In the genomic region with DNA sequence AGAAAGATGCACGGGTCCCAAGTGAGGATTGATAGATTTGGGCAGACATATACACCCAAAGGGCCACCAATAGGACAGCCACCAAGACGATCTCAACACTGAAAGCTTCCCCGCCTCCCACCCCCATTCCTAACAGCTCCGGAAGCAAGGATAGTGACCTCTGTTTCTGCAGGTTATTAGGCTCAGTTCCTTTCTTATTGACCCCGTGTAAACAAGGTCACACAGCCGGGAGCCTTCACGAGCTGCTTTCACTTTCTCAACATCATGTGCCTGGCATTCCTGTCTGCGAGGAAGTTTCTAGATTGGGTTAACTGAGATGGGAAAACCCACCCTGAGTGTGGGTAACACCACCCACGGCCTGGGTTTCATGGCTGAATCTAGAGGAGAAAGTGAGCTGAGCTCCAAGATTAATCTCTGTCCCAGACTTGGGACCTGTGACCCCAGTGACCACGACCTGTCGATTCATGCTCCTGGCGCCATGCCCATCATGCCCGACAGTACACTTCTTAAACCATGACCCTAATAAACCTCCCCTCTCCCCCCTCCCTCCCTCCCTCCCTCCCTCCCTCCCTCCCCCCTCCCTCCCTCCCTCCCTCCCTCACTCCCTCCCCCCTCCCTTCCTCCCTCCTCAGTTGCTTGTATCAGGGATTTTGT, we compare ENCODE assay signal across 12 mouse cellular contexts.
A peak's percentile ranks its signal among the peaks of the same experiment; 100 is the strongest.
DNase-seq lines count a peak whose midpoint lies in the region; ATAC-seq and TF ChIP-seq lines count a peak whose summit lies in the region.
"Had no signal": no experiment of that assay in that cellular context is flagged by ENCODE, and none has a peak within 500 bp of the region (broad histone marks: within the 10 kb centered on the region; RNA-seq: fewer than 3 reads in every experiment).

No protein-coding gene starts in this region.

- H3K79me2 ChIP-seq in heart, adult 2 months (replicated peaks; ENCODE audit: control insufficient read depth, insufficient read depth, low read length): no peaks in the 10 kb centered on the region
- no peaks in the 10 kb centered on the region for H3K79me2 ChIP-seq in CH12.LX (replicated peaks; ENCODE audit: control insufficient read depth, extremely low read depth, insufficient read depth, poor library complexity, severe bottlenecking)

- peaks cover 16% of the 10 kb centered on the region for H3K4me1 ChIP-seq in heart, embryonic 12.5 days (replicated peaks)
- no peaks in the 10 kb centered on the region for H3K4me1 ChIP-seq in heart, adult 2 months (ENCODE audit: control insufficient read depth, insufficient read depth, low read length)
- no peaks in the 10 kb centered on the region for H3K4me1 ChIP-seq in lung, adult 2 months (ENCODE audit: control insufficient read depth, insufficient read depth, low read length)
- H3K4me1 ChIP-seq in CH12.LX (ENCODE audit: control insufficient read depth in 1 of 2, insufficient read depth in 2 of 2): no peaks in the 10 kb centered on the region
- H3K4me1 ChIP-seq in brown adipose tissue, adult 24 weeks (ENCODE audit: control insufficient read depth, insufficient read depth, insufficient read length, low read length): no peaks in the 10 kb centered on the region
- peaks cover 21% of the 10 kb centered on the region for H3K4me1 ChIP-seq in forebrain, embryonic 13.5 days

- no peak overlapping the region for H3K27ac ChIP-seq in heart, embryonic 12.5 days (ENCODE audit: poor library complexity, severe bottlenecking)
- H3K27ac ChIP-seq in heart, adult 2 months: no peak overlapping the region
- no peak overlapping the region for H3K27ac ChIP-seq in CH12.LX (ENCODE audit: insufficient read depth, low read depth)
- no peak overlapping the region for H3K27ac ChIP-seq in brown adipose tissue, adult 24 weeks (replicated peaks; ENCODE audit: low read depth, low read length)
- H3K27ac ChIP-seq in forebrain, embryonic 13.5 days: no peak overlapping the region
- H3K27ac ChIP-seq: hindbrain, postnatal 0 days had no signal

- peaks cover 11% of the 10 kb centered on the region; the same call in 1 of the 2 replicates for H3K27me3 ChIP-seq in heart, embryonic 12.5 days (replicated peaks)
- H3K27me3 ChIP-seq in heart, adult 2 months (ENCODE audit: control insufficient read depth, insufficient read depth, low read length): no peaks in the 10 kb centered on the region
- H3K27me3 ChIP-seq in CH12.LX (replicated peaks): peaks cover 15% of the 10 kb centered on the region
- no peaks in the 10 kb centered on the region for H3K27me3 ChIP-seq in forebrain, embryonic 13.5 days

- in situ Hi-C loops in CH12.LX (cut with MboI; ENCODE audit: low pct_ligation_motif_present, low pct_unique_long_range_greater_than_20kb, low sequenced_read_pairs): no loop called here

- dilution Hi-C loops in CH12.LX (cut with MboI; ENCODE audit: extremely low pct_ligation_motif_present, extremely low pct_unique_long_range_greater_than_20kb, low sequenced_read_pairs): no loop called here

- WGBS in heart, embryonic 12.5 days: 42% methylated on average over 13 of the region's 13 CpGs
- 34% methylated on average over 13 of the region's 13 CpGs for WGBS in heart, adult 2 months
- 27% methylated on average over 13 of the region's 13 CpGs for WGBS in lung, adult 2 months
- 52% methylated on average over 13 of the region's 13 CpGs for WGBS in forebrain, embryonic 13.5 days

- TF ChIP-seq EP300 in heart, adult 2 months (IDR thresholded peaks at IDR 0.05; ENCODE audit: insufficient read depth, low read depth, low read length): no peak
- TF ChIP-seq EP300 in CH12.LX (IDR thresholded peaks at IDR 0.05; ENCODE audit: low read length): no peak

- no peak for DNase-seq in heart, adult 2 months
- DNase-seq in lung, adult 18-20 months: peak; percentile 5 to 26
- DNase-seq in lung, adult 2 months: no peak
- DNase-seq in CH12.LX (ENCODE audit: extremely low read depth): no peak
- DNase-seq in right cerebral cortex, postnatal 14 days: no peak
- DNase-seq: cerebellum, adult 2 months; lung, embryonic 14.5 days; thymus, postnatal 4 days had no signal

- no peaks in the 10 kb centered on the region for H3K36me3 ChIP-seq in heart, embryonic 12.5 days
- no peaks in the 10 kb centered on the region for H3K36me3 ChIP-seq in heart, adult 2 months (ENCODE audit: control insufficient read depth, insufficient read depth, low read length)
- no peaks in the 10 kb centered on the region for H3K36me3 ChIP-seq in CH12.LX (replicated peaks in 1 of 2; ENCODE audit: control insufficient read depth in 1 of 2, insufficient read depth in 1 of 2, low read length in 1 of 2)
- H3K36me3 ChIP-seq in forebrain, embryonic 13.5 days (ENCODE audit: poor library complexity, severe bottlenecking): no peaks in the 10 kb centered on the region

- no peaks in the 10 kb centered on the region for H3K9me3 ChIP-seq in heart, embryonic 12.5 days (replicated peaks)
- H3K9me3 ChIP-seq in CH12.LX (replicated peaks; ENCODE audit: low read length): peaks cover 40% of the 10 kb centered on the region
- H3K9me3 ChIP-seq in forebrain, embryonic 13.5 days (replicated peaks): no peaks in the 10 kb centered on the region

- no peak for TF ChIP-seq CTCF in heart, adult 2 months (IDR thresholded peaks at IDR 0.05)
- no peak for TF ChIP-seq CTCF in lung, adult 2 months (IDR thresholded peaks at IDR 0.05; ENCODE audit: insufficient read depth, low read length)
- no peak for TF ChIP-seq CTCF in CH12.LX (conservative IDR thresholded peaks at IDR 0.05 in 1 of 2, IDR thresholded peaks at IDR 0.05 in 1 of 2; ENCODE audit: low read depth in 2 of 2, low read length in 2 of 2)

- no peak overlapping the region for H3K4me3 ChIP-seq in heart, embryonic 12.5 days
- H3K4me3 ChIP-seq in heart, adult 2 months: no peak overlapping the region
- H3K4me3 ChIP-seq in lung, adult 2 months (replicated peaks; ENCODE audit: extremely low read depth, low read depth, low read length): no peak overlapping the region
- H3K4me3 ChIP-seq in CH12.LX (replicated peaks in 1 of 3; ENCODE audit: low read depth in 2 of 3, low read length in 2 of 3, poor library complexity in 1 of 3): no peak overlapping the region
- 0 out of 2 replicates have a peak overlapping the region, but pooled peaks have one; percentile 9 for H3K4me3 ChIP-seq in brown adipose tissue, adult 24 weeks (ENCODE audit: insufficient read depth, low read depth, low read length)
- no peak overlapping the region for H3K4me3 ChIP-seq in forebrain, embryonic 13.5 days

- 0 out of 2 replicates have a peak overlapping the region, but pooled peaks have one; percentile 5 for H3K9ac ChIP-seq in heart, embryonic 12.5 days
- no peak overlapping the region for H3K9ac ChIP-seq in heart, adult 2 months (ENCODE audit: low read depth, low read length)
- H3K9ac ChIP-seq in CH12.LX (ENCODE audit: insufficient read depth, low read depth): no peak overlapping the region; the same call in 1 of the 2 replicates
- no peak overlapping the region for H3K9ac ChIP-seq in forebrain, embryonic 13.5 days
- H3K9ac ChIP-seq: lung, embryonic 14.5 days had no signal

- no peak for ATAC-seq in heart, embryonic 12.5 days (ENCODE audit: insufficient number of reproducible peaks, low FRiP score)
- no peak for ATAC-seq in forebrain, embryonic 13.5 days
- ATAC-seq: hindbrain, postnatal 0 days had no signal

- no peak for TF ChIP-seq RAD21 in CH12.LX (IDR thresholded peaks at IDR 0.05; ENCODE audit: low read depth, low read length)

- TF ChIP-seq POLR2A in heart, adult 2 months (IDR thresholded peaks at IDR 0.05; ENCODE audit: insufficient read depth, low read depth, low read length): no peak
- no peak for TF ChIP-seq POLR2A in lung, adult 2 months (IDR thresholded peaks at IDR 0.05; ENCODE audit: borderline replicate concordance, extremely low read depth, low read depth, low read length)
- no peak for TF ChIP-seq POLR2A in CH12.LX (IDR thresholded peaks at IDR 0.05; ENCODE audit: low read depth, low read length)

- H3K4me2 ChIP-seq in heart, embryonic 12.5 days: no peak overlapping the region
- H3K4me2 ChIP-seq in CH12.LX (ENCODE audit: insufficient read depth, low read depth, poor library complexity, severe bottlenecking): peak overlapping the region; percentile 64
- no peak overlapping the region for H3K4me2 ChIP-seq in forebrain, embryonic 13.5 days
- H3K4me2 ChIP-seq: lung, embryonic 14.5 days had no signal

- intact Hi-C loops in heart, adult 2 months (cut with DNase I): no loop called here

TF ChIP-seq in CH12.LX, 34 proteins besides CTCF, POLR2A, EP300 and RAD21:
- TF ChIP-seq BHLHE40 (IDR thresholded peaks at IDR 0.05; ENCODE audit: low read depth, low read length) (0 out of 2 replicates have a peak, but pooled peaks have one; percentile 22), CHD2 (IDR thresholded peaks at IDR 0.05; ENCODE audit: low read length) (no peak)

Comparison
In these comparisons a context has a peak if more than half of its experiments do, and no peak if none do; other contexts are left out.
1. DNase-seq: peak in lung, adult 18-20 months (2 of 2); none in heart, adult 2 months (0 of 2), lung, adult 2 months (single experiment), CH12.LX (single experiment) and right cerebral cortex, postnatal 14 days (single experiment).